20 mouse cellular contexts compared by ENCODE assay signal in the genomic region with DNA sequence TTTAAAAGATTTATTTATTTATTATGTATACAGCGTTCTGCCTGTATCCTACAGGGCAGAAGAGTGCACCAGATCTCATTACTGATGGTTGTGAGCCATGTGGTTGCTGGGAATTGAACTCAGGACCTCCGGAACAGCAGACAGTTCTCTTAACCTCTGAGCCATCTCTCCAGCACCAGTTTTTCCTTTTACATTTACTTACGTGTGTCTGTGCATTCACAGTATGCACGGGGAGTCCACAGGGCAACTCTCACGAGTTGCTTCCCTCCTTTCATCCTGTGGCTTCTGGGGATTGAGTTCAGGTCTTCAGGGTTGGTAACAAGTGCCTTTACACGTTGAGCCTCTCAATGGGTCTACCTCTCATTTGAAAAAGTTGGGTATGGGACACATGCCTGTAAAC. TPM values are rescaled to one million over a fixed set of nuclear protein-coding genes. Genes with fewer than 3 reads are reported as not detected.
DNase-seq lines count a peak whose midpoint lies in the region; ATAC-seq and TF ChIP-seq lines count a peak whose summit lies in the region.
"Had no signal": no experiment of that assay in that cellular context is flagged by ENCODE, and none has a peak within 500 bp of the region (broad histone marks: within the 10 kb centered on the region; RNA-seq: fewer than 3 reads in every experiment).

No protein-coding gene starts in this region.

- no peaks in the 10 kb centered on the region for H3K36me3 ChIP-seq in heart, adult 2 months (ENCODE audit: control insufficient read depth, insufficient read depth, low read length)
- H3K36me3 ChIP-seq in heart, embryonic 12.5 days, result no peaks in the 10 kb centered on the region
- H3K36me3 ChIP-seq in lung, embryonic 16.5 days (ENCODE audit: control insufficient read depth, insufficient read depth, low read length), result no peaks in the 10 kb centered on the region
- peaks cover 0 to 2% of the 10 kb centered on the region in 2 experiments; a peak in 2 of 4 replicates for H3K36me3 ChIP-seq in MEL (ENCODE audit: control insufficient read depth in 1 of 2, insufficient read depth in 2 of 2, low read length in 2 of 2)
- H3K36me3 ChIP-seq: embryonic facial prominence, embryonic 13.5 days; embryonic facial prominence, embryonic 15.5 days; forebrain, embryonic 10.5 days; forebrain, embryonic 12.5 days had no signal

- H3K9me3 ChIP-seq in heart, embryonic 12.5 days (replicated peaks), result no peaks in the 10 kb centered on the region
- H3K9me3 ChIP-seq in lung, embryonic 16.5 days (ENCODE audit: control insufficient read depth, low read length), result no peaks in the 10 kb centered on the region
- H3K9me3 ChIP-seq in MEL (replicated peaks; ENCODE audit: insufficient read depth, low read length), result no peaks in the 10 kb centered on the region
- H3K9me3 ChIP-seq: embryonic facial prominence, embryonic 13.5 days; embryonic facial prominence, embryonic 15.5 days; forebrain, embryonic 10.5 days; forebrain, embryonic 12.5 days; G1E had no signal

- no peak for ATAC-seq in heart, embryonic 12.5 days (ENCODE audit: insufficient number of reproducible peaks, low FRiP score)
- ATAC-seq in lung, embryonic 16.5 days (ENCODE audit: low read depth), result no peak

- H3K9ac ChIP-seq in heart, adult 2 months (ENCODE audit: low read depth, low read length), result no peak overlapping the region
- no peak overlapping the region for H3K9ac ChIP-seq in heart, embryonic 12.5 days
- H3K9ac ChIP-seq in lung, embryonic 16.5 days (ENCODE audit: low read length), result no peak overlapping the region
- H3K9ac ChIP-seq in MEL (ENCODE audit: control insufficient read depth, low read depth, low read length, poor library complexity, severe bottlenecking), result no peak overlapping the region
- H3K9ac ChIP-seq: embryonic facial prominence, embryonic 13.5 days; embryonic facial prominence, embryonic 15.5 days; forebrain, embryonic 12.5 days had no signal

- no peak for TF ChIP-seq CTCF in heart, adult 2 months (IDR thresholded peaks at IDR 0.05)
- no peak for TF ChIP-seq CTCF in MEL (IDR thresholded peaks at IDR 0.05 in 2 of 3, conservative IDR thresholded peaks at IDR 0.05 in 1 of 3; ENCODE audit: control insufficient read depth in 1 of 3, insufficient read depth in 1 of 3, low read depth in 2 of 3, low read length in 3 of 3, poor library complexity in 1 of 3, severe bottlenecking in 1 of 3)

- no peak for DNase-seq in heart, adult 2 months
- no peak for DNase-seq in lung, postnatal 14 days
- DNase-seq in MEL (ENCODE audit: low read depth, low spot score), result no peak
- no peak for DNase-seq in spleen, adult 12 weeks (ENCODE audit: low spot score)
- DNase-seq: adrenal gland, adult 2 months; adrenal gland, postnatal 10 days; adrenal gland, postnatal 25 days; cerebellum, adult 11 months; cerebellum, adult 18-20 months; cerebellum, adult 8-10 months; cerebellum, postnatal 10 days; cerebellum, postnatal 25 days; embryo, embryonic 11 days had no signal

- 88% methylated on average over 6 of the region's 6 CpGs for WGBS in heart, adult 2 months
- WGBS in heart, embryonic 12.5 days, result 77% methylated on average over 6 of the region's 6 CpGs
- 81% methylated on average over 6 of the region's 6 CpGs for WGBS in lung, embryonic 16.5 days

- no peak overlapping the region for H3K4me3 ChIP-seq in heart, adult 2 months
- no peak overlapping the region for H3K4me3 ChIP-seq in heart, embryonic 12.5 days
- no peak overlapping the region for H3K4me3 ChIP-seq in lung, embryonic 16.5 days (ENCODE audit: low read length)
- no peak overlapping the region for H3K4me3 ChIP-seq in MEL (ENCODE audit: control insufficient read depth in 1 of 2, insufficient read depth in 1 of 2, low read depth in 2 of 2, low read length in 2 of 2)

- H3K27ac ChIP-seq in heart, adult 2 months, result peak overlapping the region; percentile 62
- no peak overlapping the region for H3K27ac ChIP-seq in heart, embryonic 12.5 days (ENCODE audit: poor library complexity, severe bottlenecking)
- H3K27ac ChIP-seq in lung, embryonic 16.5 days (ENCODE audit: low read length), result peak overlapping the region; percentile 31; the same call in 1 of the 2 replicates
- H3K27ac ChIP-seq in MEL (ENCODE audit: control insufficient read depth, low read depth, low read length), result no peak overlapping the region
- H3K27ac ChIP-seq: embryonic facial prominence, embryonic 13.5 days; embryonic facial prominence, embryonic 15.5 days; forebrain, embryonic 12.5 days had no signal

- peaks cover 5% of the 10 kb centered on the region; the same call in 1 of the 2 replicates for H3K4me1 ChIP-seq in heart, adult 2 months (ENCODE audit: control insufficient read depth, insufficient read depth, low read length)
- H3K4me1 ChIP-seq in heart, embryonic 12.5 days (replicated peaks), result peaks cover 11% of the 10 kb centered on the region
- peaks cover 12% of the 10 kb centered on the region for H3K4me1 ChIP-seq in lung, embryonic 16.5 days (replicated peaks; ENCODE audit: control insufficient read depth, insufficient read depth, low read length)
- peaks cover 2 to 11% of the 10 kb centered on the region in 2 experiments; a peak in 3 of 4 replicates for H3K4me1 ChIP-seq in MEL (ENCODE audit: control insufficient read depth in 1 of 2, insufficient read depth in 2 of 2, low read length in 2 of 2)

- no peak for TF ChIP-seq POLR2A in heart, adult 2 months (IDR thresholded peaks at IDR 0.05; ENCODE audit: insufficient read depth, low read depth, low read length)
- TF ChIP-seq POLR2A in MEL (IDR thresholded peaks at IDR 0.05; ENCODE audit: control insufficient read depth in 1 of 2, insufficient read depth in 1 of 2, low read depth in 1 of 2, low read length in 2 of 2, poor library complexity in 1 of 2), result no peak

- TF ChIP-seq RAD21 in MEL (IDR thresholded peaks at IDR 0.05; ENCODE audit: low read depth, low read length), result no peak

- intact Hi-C loops in heart, adult 2 months (cut with DNase I), result loop anchor here (5.0 kb wide), 1 partner anchor 63 kb away; no protein-coding TSS in a partner anchor

- no peak for TF ChIP-seq EP300 in heart, adult 2 months (IDR thresholded peaks at IDR 0.05; ENCODE audit: insufficient read depth, low read depth, low read length)
- TF ChIP-seq EP300 in MEL (IDR thresholded peaks at IDR 0.05; ENCODE audit: low read depth in 1 of 2, low read length in 2 of 2), result no peak

- no peak overlapping the region for H3K4me2 ChIP-seq in heart, embryonic 12.5 days
- H3K4me2 ChIP-seq in lung, embryonic 16.5 days (ENCODE audit: low read depth, low read length), result no peak overlapping the region

- H3K27me3 ChIP-seq in heart, adult 2 months (ENCODE audit: control insufficient read depth, insufficient read depth, low read length), result no peaks in the 10 kb centered on the region
- H3K27me3 ChIP-seq in heart, embryonic 12.5 days (replicated peaks), result no peaks in the 10 kb centered on the region
- H3K27me3 ChIP-seq in lung, embryonic 16.5 days (ENCODE audit: control insufficient read depth, insufficient read depth, low read depth, low read length), result no peaks in the 10 kb centered on the region
- no peaks in the 10 kb centered on the region; a peak in 1 of 4 replicates for H3K27me3 ChIP-seq in MEL (ENCODE audit: control insufficient read depth in 1 of 2, insufficient read depth in 2 of 2, low read length in 2 of 2)
- H3K27me3 ChIP-seq: embryonic facial prominence, embryonic 13.5 days; embryonic facial prominence, embryonic 15.5 days; forebrain, embryonic 12.5 days had no signal

- no peaks in the 10 kb centered on the region; the same call in 1 of the 2 replicates for H3K79me2 ChIP-seq in heart, adult 2 months (replicated peaks; ENCODE audit: control insufficient read depth, insufficient read depth, low read length)
- peaks cover 3% of the 10 kb centered on the region; the same call in 1 of the 2 replicates for H3K79me2 ChIP-seq in MEL (ENCODE audit: control insufficient read depth, insufficient read depth, low read length, poor library complexity)

TF ChIP-seq in MEL, 35 proteins besides CTCF, POLR2A, EP300 and RAD21 (continues in another document):
- TF ChIP-seq POLR2AphosphoS2 (IDR thresholded peaks at IDR 0.05; ENCODE audit: low read length), result no peak
- TF ChIP-seq POLR2AphosphoS5 (IDR thresholded peaks at IDR 0.05; ENCODE audit: borderline replicate concordance, low read depth, low read length), result no peak

RNA-seq across cellular contexts. Expression of gene Slc38a7, which starts 0.8 kb away (rescaled TPM):
- total RNA-seq in heart, adult 2 months (2021), result 10 to 100 TPM; 10.6 to 10.8 TPM
- 17.0 and 19.3 TPM in 2 replicates for polyA plus RNA-seq in heart, adult 2 months (2012; rRNA removed)
- polyA plus RNA-seq in heart, embryonic 12.5 days (2016; fragmentation: Nextera tagmentation; extraction: Ambion mirVana), result 12.4 and 13.2 TPM in 2 replicates
- polyA plus RNA-seq in lung, embryonic 16.5 days (2015; fragmentation: Nextera tagmentation; extraction: Ambion mirVana), result 15.5 and 15.6 TPM in 2 replicates
- total RNA-seq in MEL (2012; rRNA removed), result 2.5 and 3.4 TPM in 2 replicates
- polyA plus RNA-seq in MEL (2012; ENCODE audit: insufficient read depth in 1 of 2, insufficient read length in 2 of 2, low read depth in 1 of 2, low replicate concordance in 2 of 2, missing spikeins in 1 of 2), result 1 to 10 TPM in 1 of 2 experiments, not detected in 1; 6.5 TPM

RNA-seq across cellular contexts. Expression of gene Sap18b, which starts 29.0 kb away (rescaled TPM):
- 10 to 100 TPM; 77.6 to 92.9 TPM for total RNA-seq in heart, adult 2 months (2021)
- 48.8 and 52.2 TPM in 2 replicates for polyA plus RNA-seq in heart, adult 2 months (2012; rRNA removed)
- polyA plus RNA-seq in heart, embryonic 12.5 days (2016; fragmentation: Nextera tagmentation; extraction: Ambion mirVana), result 327 and 342 TPM in 2 replicates
- 318 and 339 TPM in 2 replicates for polyA plus RNA-seq in lung, embryonic 16.5 days (2015; fragmentation: Nextera tagmentation; extraction: Ambion mirVana)
- total RNA-seq in MEL (2012; rRNA removed), result 157 and 182 TPM in 2 replicates
- 100 to 1,000 TPM in 1 of 2 experiments, not detected in 1; 354 TPM for polyA plus RNA-seq in MEL (2012; ENCODE audit: insufficient read depth in 1 of 2, insufficient read length in 2 of 2, low read depth in 1 of 2, low replicate concordance in 2 of 2, missing spikeins in 1 of 2)

RNA-seq across cellular contexts. Expression of gene Got2, which starts 34.2 kb away (rescaled TPM):
- total RNA-seq in heart, adult 2 months (2021), result 100 to 1,000 TPM; 663 to 774 TPM
- 732 and 838 TPM in 2 replicates for polyA plus RNA-seq in heart, adult 2 months (2012; rRNA removed)
- 323 and 331 TPM in 2 replicates for polyA plus RNA-seq in heart, embryonic 12.5 days (2016; fragmentation: Nextera tagmentation; extraction: Ambion mirVana)
- 132 and 144 TPM in 2 replicates for polyA plus RNA-seq in lung, embryonic 16.5 days (2015; fragmentation: Nextera tagmentation; extraction: Ambion mirVana)
- total RNA-seq in MEL (2012; rRNA removed), result 179 and 209 TPM in 2 replicates
- polyA plus RNA-seq in MEL (2012; ENCODE audit: insufficient read depth in 1 of 2, insufficient read length in 2 of 2, low read depth in 1 of 2, low replicate concordance in 2 of 2, missing spikeins in 1 of 2), result 100 to 1,000 TPM; 105 to 421 TPM

RNA-seq across cellular contexts. Expression of gene Cnot1, which starts 46.9 kb away (rescaled TPM):
- total RNA-seq in heart, adult 2 months (2021), result 100 to 1,000 TPM; 107 to 116 TPM
- 51.0 and 86.7 TPM in 2 replicates for polyA plus RNA-seq in heart, adult 2 months (2012; rRNA removed)
- polyA plus RNA-seq in heart, embryonic 12.5 days (2016; fragmentation: Nextera tagmentation; extraction: Ambion mirVana), result 80.7 and 89.2 TPM in 2 replicates
- 65.9 and 74.6 TPM in 2 replicates for polyA plus RNA-seq in lung, embryonic 16.5 days (2015; fragmentation: Nextera tagmentation; extraction: Ambion mirVana)
- 119 and 158 TPM in 2 replicates for total RNA-seq in MEL (2012; rRNA removed)
- 1,000 to 10,000 TPM in 1 of 2 experiments, 100 to 1,000 TPM in 1; 259 to 3,440 TPM for polyA plus RNA-seq in MEL (2012; ENCODE audit: insufficient read depth in 1 of 2, insufficient read length in 2 of 2, low read depth in 1 of 2, low replicate concordance in 2 of 2, missing spikeins in 1 of 2)

Comparison
In these comparisons a context has a peak if more than half of its experiments do, and no peak if none do; other contexts are left out.
1. H3K27ac ChIP-seq: peak in heart, adult 2 months (single experiment) and lung, embryonic 16.5 days (single experiment); none in heart, embryonic 12.5 days (single experiment) and MEL (single experiment).